Mouse (Mus musculus): ENCODE measurements around the gene Cgas. TPM values are rescaled to one million over a fixed set of nuclear protein-coding genes. Genes with fewer than 3 reads are reported as not detected.

Gene Cgas
- polyA plus RNA-seq, 1 experiment from 2014 or later: 0.60 TPM

DNA sequence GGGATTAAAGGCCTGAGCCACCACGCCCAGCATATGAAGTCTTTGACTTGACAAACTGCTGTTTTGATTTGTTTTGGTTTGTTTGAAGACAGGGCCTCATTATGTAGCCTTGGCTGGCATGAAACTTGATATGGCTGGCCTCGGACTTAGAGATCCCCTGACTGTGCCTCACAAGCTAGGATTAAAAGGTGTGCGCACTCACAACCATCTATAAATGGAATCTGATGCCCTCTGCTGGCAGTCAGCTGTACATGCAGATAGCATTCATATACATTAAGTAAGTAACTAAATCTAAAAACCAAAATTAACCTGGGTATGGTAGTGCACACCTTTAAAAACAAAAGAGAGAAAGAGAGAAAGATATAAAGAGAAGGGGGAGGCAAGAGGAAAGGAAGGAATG is 57.1 kb downstream of the Cgas start:
- H3K4me3 ChIP-seq (ENCODE audit: low read depth, low read length): no peak overlapping the region
- WGBS: 45% methylated on average over 3 of the region's 3 CpGs
- no peaks in the 10 kb centered on the region for H3K36me3 ChIP-seq (ENCODE audit: control insufficient read depth, insufficient read depth, low read length)
- no peak overlapping the region for H3K27ac ChIP-seq (ENCODE audit: low read depth, low read length)
- no peak overlapping the region for H3K9ac ChIP-seq (replicated peaks; ENCODE audit: low read depth, low read length)
- no peaks in the 10 kb centered on the region for H3K9me3 ChIP-seq (ENCODE audit: control insufficient read depth, low read length)
- H3K4me2 ChIP-seq (ENCODE audit: low read depth, low read length): no peak overlapping the region
- H3K27me3 ChIP-seq (ENCODE audit: control insufficient read depth, insufficient read depth, low read length): no peaks in the 10 kb centered on the region
- H3K4me1 ChIP-seq (ENCODE audit: control insufficient read depth, insufficient read depth, low read length): no peaks in the 10 kb centered on the region
- no peak for ATAC-seq (ENCODE audit: low read depth)

Small RNAs within 50 kb of the gene (microRNA-seq; reads per million reads assigned to microRNA genes)
- gene Gm26377: not detected

Other genes with a start within 250 kb of the Cgas start
- not detected in 2 replicates for gene Gsta1, start 212.6 kb downstream of the Cgas start, polyA plus RNA-seq (2014; fragmentation: Nextera tagmentation; extraction: Ambion mirVana)
- gene Gm3776, start 186.1 kb downstream of the Cgas start, polyA plus RNA-seq (2014; fragmentation: Nextera tagmentation; extraction: Ambion mirVana): not detected in 2 replicates
- not detected in 2 replicates for gene Gm10639, start 153.3 kb downstream of the Cgas start, polyA plus RNA-seq (2014; fragmentation: Nextera tagmentation; extraction: Ambion mirVana)
- gene Omt2a, start 128.4 kb downstream of the Cgas start, polyA plus RNA-seq (2014; fragmentation: Nextera tagmentation; extraction: Ambion mirVana): not detected in 2 replicates
- not detected in 2 replicates for gene Omt2b, start 115.6 kb downstream of the Cgas start, polyA plus RNA-seq (2014; fragmentation: Nextera tagmentation; extraction: Ambion mirVana)
- gene Gsta2, start 87.4 kb downstream of the Cgas start, polyA plus RNA-seq (2014; fragmentation: Nextera tagmentation; extraction: Ambion mirVana): not detected in 2 replicates
- 3.1 and 5.9 TPM in 2 replicates for gene Dppa5a, start 75.1 kb downstream of the Cgas start, polyA plus RNA-seq (2014; fragmentation: Nextera tagmentation; extraction: Ambion mirVana)
- gene Ooep, start 64.5 kb downstream of the Cgas start, polyA plus RNA-seq (2014; fragmentation: Nextera tagmentation; extraction: Ambion mirVana): 4.1 and 4.9 TPM in 2 replicates
- 0.12 and 0.59 TPM in 2 replicates for gene Ddx43, start 47.5 kb downstream of the Cgas start, polyA plus RNA-seq (2014; fragmentation: Nextera tagmentation; extraction: Ambion mirVana)
- gene Mto1, start 5.0 kb upstream of the Cgas start, polyA plus RNA-seq (2014; fragmentation: Nextera tagmentation; extraction: Ambion mirVana): 32.0 and 34.6 TPM in 2 replicates
- 2.1 and 2.4 TPM in 2 replicates for gene Gm17324, start 5.5 kb upstream of the Cgas start, polyA plus RNA-seq (2014; fragmentation: Nextera tagmentation; extraction: Ambion mirVana)
- gene Eef1a1, start 45.9 kb upstream of the Cgas start, polyA plus RNA-seq (2014; fragmentation: Nextera tagmentation; extraction: Ambion mirVana): 3,427 and 3,855 TPM in 2 replicates
- gene Slc17a5, start 144.8 kb upstream of the Cgas start, polyA plus RNA-seq (2014; fragmentation: Nextera tagmentation; extraction: Ambion mirVana): 18.8 and 20.4 TPM in 2 replicates
- 1.3 and 1.9 TPM in 2 replicates for gene Cd109, start 172.3 kb upstream of the Cgas start, polyA plus RNA-seq (2014; fragmentation: Nextera tagmentation; extraction: Ambion mirVana)

All from neural tube, embryonic 14.5 days (tissue).